Mouse (Mus musculus): ENCODE data around the gene Pfdn2. TPM values are rescaled to one million over a fixed set of nuclear protein-coding genes. Genes with fewer than 3 reads are reported as not detected.

Pfdn2 gene
- total and polyA plus RNA-seq, 3 experiments: 36.2 to 329 TPM; not detected in 1

GRCm38 (mm10) chr1:171372880-171373279, 27.4 kb downstream of the Pfdn2 start:
- Histone ChIP-seq H3K36me3 (ENCODE audit: control insufficient read depth in 1 of 2, insufficient read depth in 2 of 2, low read length in 2 of 2) (peaks cover 0 to 3% of the 10 kb centered on the region in 2 experiments; a peak in 2 of 4 replicates), H3K79me2 (ENCODE audit: control insufficient read depth, insufficient read depth, low read length, poor library complexity) (no peaks in the 10 kb centered on the region), H3K9ac (ENCODE audit: control insufficient read depth, low read depth, low read length, poor library complexity, severe bottlenecking) (no peak overlapping the region), H3K9me3 (replicated peaks; ENCODE audit: insufficient read depth, low read length) (no peaks in the 10 kb centered on the region), H3K4me1 (ENCODE audit: control insufficient read depth in 1 of 2, insufficient read depth in 2 of 2, low read length in 2 of 2) (peaks cover 2 to 3% of the 10 kb centered on the region in 2 experiments; a peak in 2 of 4 replicates), H3K4me3 (ENCODE audit: control insufficient read depth in 1 of 2, insufficient read depth in 1 of 2, low read depth in 2 of 2, low read length in 2 of 2) (no peak overlapping the region), H3K27me3 (ENCODE audit: control insufficient read depth in 1 of 2, insufficient read depth in 2 of 2, low read length in 2 of 2) (no peaks in the 10 kb centered on the region), H3K27ac (ENCODE audit: control insufficient read depth, low read depth, low read length) (no peak overlapping the region)
- TF ChIP-seq SIN3A (IDR thresholded peaks at IDR 0.05; ENCODE audit: low read length) (no peak), ZC3H11A (IDR thresholded peaks at IDR 0.05; ENCODE audit: low read depth, low read length) (no peak), USF1 (IDR thresholded peaks at IDR 0.05; ENCODE audit: low read depth, low read length) (no peak), CHD2 (IDR thresholded peaks at IDR 0.05; ENCODE audit: low read length) (no peak), SMC3 (IDR thresholded peaks at IDR 0.05; ENCODE audit: low read depth, low read length) (no peak), ZNF384 (IDR thresholded peaks at IDR 0.05; ENCODE audit: low read depth, low read length) (no peak), POLR2AphosphoS2 (IDR thresholded peaks at IDR 0.05; ENCODE audit: low read length) (no peak)
- DNase-seq (ENCODE audit: low read depth, low spot score): no peak

GRCm38 (mm10) chr1:171373946-171374345, 28.5 kb downstream of the Pfdn2 start:
- Histone ChIP-seq H3K4me3 (ENCODE audit: control insufficient read depth in 1 of 2, insufficient read depth in 1 of 2, low read depth in 2 of 2, low read length in 2 of 2) (peak overlapping the region; percentile 41 to 47; a peak in 3 of 4 replicates), H3K9ac (ENCODE audit: control insufficient read depth, low read depth, low read length, poor library complexity, severe bottlenecking) (peak overlapping the region; percentile 65), H3K79me2 (ENCODE audit: control insufficient read depth, insufficient read depth, low read length, poor library complexity) (no peaks in the 10 kb centered on the region), H3K9me3 (replicated peaks; ENCODE audit: insufficient read depth, low read length) (no peaks in the 10 kb centered on the region), H3K27me3 (ENCODE audit: control insufficient read depth in 1 of 2, insufficient read depth in 2 of 2, low read length in 2 of 2) (no peaks in the 10 kb centered on the region), H3K4me1 (ENCODE audit: control insufficient read depth in 1 of 2, insufficient read depth in 2 of 2, low read length in 2 of 2) (peaks cover 2 to 9% of the 10 kb centered on the region in 2 experiments; a peak in 2 of 4 replicates), H3K36me3 (ENCODE audit: control insufficient read depth in 1 of 2, insufficient read depth in 2 of 2, low read length in 2 of 2) (peaks cover 0 to 3% of the 10 kb centered on the region in 2 experiments; a peak in 2 of 4 replicates), H3K27ac (ENCODE audit: control insufficient read depth, low read depth, low read length) (peak overlapping the region; percentile 18; the same call in 1 of the 2 replicates)
- TF ChIP-seq ZMIZ1 (IDR thresholded peaks at IDR 0.05; ENCODE audit: low read depth, low read length) (no peak), RAD21 (IDR thresholded peaks at IDR 0.05; ENCODE audit: low read depth, low read length) (no peak), SIN3A (IDR thresholded peaks at IDR 0.05; ENCODE audit: low read length) (no peak), ZKSCAN1 (IDR thresholded peaks at IDR 0.05; ENCODE audit: low read depth, low read length) (no peak), E2F4 (IDR thresholded peaks at IDR 0.05; ENCODE audit: borderline replicate concordance, low read depth, low read length) (no peak), ELF1 (IDR thresholded peaks at IDR 0.05; ENCODE audit: low read depth, low read length) (no peak), HCFC1 (IDR thresholded peaks at IDR 0.05; ENCODE audit: low read depth, low read length) (no peak), MYC (IDR thresholded peaks at IDR 0.05; ENCODE audit: low read depth, low read length) (no peak), MAX (IDR thresholded peaks at IDR 0.05; ENCODE audit: low read length) (no peak), CTCF (IDR thresholded peaks at IDR 0.05 in 2 of 3, conservative IDR thresholded peaks at IDR 0.05 in 1 of 3; ENCODE audit: control insufficient read depth in 1 of 3, insufficient read depth in 1 of 3, low read depth in 2 of 3, low read length in 3 of 3, poor library complexity in 1 of 3, severe bottlenecking in 1 of 3) (no peak), MAZ (IDR thresholded peaks at IDR 0.05; ENCODE audit: low read depth, low read length) (no peak), POLR2AphosphoS5 (IDR thresholded peaks at IDR 0.05; ENCODE audit: borderline replicate concordance, low read depth, low read length) (no peak), UBTF (IDR thresholded peaks at IDR 0.05; ENCODE audit: borderline replicate concordance, insufficient read depth, low read depth, low read length) (no peak), MXI1 (IDR thresholded peaks at IDR 0.05; ENCODE audit: low read depth, low read length) (no peak), POLR2A (IDR thresholded peaks at IDR 0.05; ENCODE audit: control insufficient read depth in 1 of 2, insufficient read depth in 1 of 2, low read depth in 1 of 2, low read length in 2 of 2, poor library complexity in 1 of 2) (no peak), TBP (IDR thresholded peaks at IDR 0.05; ENCODE audit: low read depth, low read length) (no peak)
- DNase-seq (ENCODE audit: low read depth, low spot score): peak; percentile 59
